Mouse (Mus musculus) frontal cortex, postnatal 10 days (tissue): ENCODE data around the gene Olfr955.
A peak's percentile ranks its signal among the peaks of the same experiment; 100 is the strongest.

ENCODE experiments used
- DNase-seq, 2 experiments: peaks; one replicate each; pipeline ENCODE4 v3.0.0; 2022; ENCODE audit warnings: low spot score in 2 of 2, mixed read lengths in 1 of 2

The Olfr955 gene

DNA sequence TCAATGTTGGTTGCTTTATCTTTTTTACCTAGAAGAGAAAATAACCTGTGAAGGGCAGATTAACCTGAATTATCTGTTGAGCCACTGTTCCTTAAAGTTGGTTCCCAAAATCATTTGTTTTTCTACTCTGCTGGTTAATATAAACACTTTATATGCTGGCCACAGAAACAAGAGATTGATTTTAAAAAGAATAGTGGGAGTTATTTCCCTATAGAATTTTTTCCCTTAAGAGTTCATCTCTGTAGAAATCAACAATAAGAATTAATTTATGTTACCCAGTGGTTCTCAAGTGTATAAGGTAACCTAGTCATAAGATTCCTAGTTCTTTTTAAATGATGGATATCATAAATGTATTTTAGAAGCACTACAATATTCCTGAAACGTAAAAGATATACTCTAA lies at the start of gene Olfr955:
TSS of gene Olfr955 (minus strand) at position 101 of the 400 bp plus-strand sequence.
- DNase-seq: no peak

DNA sequence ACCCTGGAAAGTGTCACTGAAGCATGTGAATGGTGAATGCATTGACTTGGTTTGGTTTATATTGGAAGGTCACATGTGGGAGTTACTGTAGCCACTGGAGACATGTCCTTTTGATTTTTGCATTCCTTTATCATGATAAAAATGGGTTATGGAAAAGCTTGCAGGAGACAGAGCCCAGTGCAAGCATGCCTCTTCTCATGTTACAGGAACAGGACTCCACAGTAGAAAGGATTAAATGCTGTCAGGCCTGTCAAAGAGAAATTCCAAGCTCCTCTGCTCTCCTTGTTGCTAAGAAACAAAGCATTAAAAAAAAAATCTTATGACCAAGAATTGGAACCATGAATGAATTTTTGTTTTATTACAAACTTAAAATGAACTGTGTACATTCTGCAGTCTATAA lies 46.9 kb upstream of the Olfr955 start:
- DNase-seq: no peak

DNA sequence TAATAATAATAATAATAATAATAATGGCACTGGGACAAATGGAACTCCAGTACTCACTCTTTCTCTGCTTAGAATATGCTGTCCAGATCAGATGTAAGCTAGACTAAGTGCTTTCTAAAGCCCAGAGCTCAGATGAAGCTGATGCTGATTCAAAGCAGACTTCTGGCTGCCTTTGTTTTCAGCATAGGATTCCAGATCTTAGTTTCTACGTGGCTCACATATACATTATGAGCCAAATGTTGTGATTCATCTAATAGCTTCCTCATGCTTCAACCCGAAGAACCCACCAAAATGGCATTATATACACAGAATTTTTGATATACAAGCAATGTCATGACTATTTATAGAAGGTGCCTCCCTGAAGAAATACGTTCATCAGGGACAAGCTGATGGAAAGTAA lies 43.8 kb upstream of the Olfr955 start, which contains the start of gene Olfr957:
TSS of gene Olfr957 (minus strand) at position 279 of the 400 bp plus-strand sequence.
- DNase-seq: no peak

DNA sequence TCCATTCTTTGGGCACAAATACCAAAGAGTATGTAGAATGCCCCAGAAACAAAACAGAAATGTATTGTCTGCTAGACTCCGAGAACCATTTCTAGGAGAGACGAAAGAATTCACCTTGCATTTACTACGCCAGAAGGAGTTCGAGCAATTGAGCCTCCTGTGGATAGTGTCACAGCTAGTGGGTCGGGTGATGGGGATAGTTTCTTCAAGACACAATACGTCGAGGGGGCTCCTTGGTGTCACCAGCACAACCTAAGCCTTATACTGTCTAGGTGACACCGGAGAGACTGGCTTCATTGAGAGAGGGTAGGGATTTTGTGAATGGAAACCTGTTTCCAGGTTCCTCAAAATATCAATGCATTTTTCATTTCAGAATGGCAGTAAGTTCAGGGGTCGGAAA lies 37.7 kb upstream of the Olfr955 start:
- no peak for DNase-seq

DNA sequence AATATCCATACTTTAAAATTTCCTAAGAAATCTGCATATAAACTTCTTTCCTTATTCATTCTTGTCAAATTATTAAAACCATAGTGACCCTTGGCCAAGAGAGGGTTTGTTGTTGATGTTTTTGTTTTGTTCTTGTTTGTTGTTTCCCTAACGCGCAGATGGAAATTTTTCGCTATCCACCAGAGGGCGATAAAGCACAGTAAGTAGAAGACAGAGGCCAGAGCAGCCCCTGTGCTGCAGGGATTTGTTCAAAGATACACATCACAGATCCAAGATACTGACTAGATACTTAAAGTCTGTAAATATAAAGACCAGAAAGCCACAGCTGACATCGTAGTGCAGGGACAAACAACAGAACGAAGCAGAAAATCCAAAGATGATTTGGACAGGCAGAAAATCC lies 37.3 kb upstream of the Olfr955 start:
- DNase-seq: peak; percentile 9 to 49

DNA sequence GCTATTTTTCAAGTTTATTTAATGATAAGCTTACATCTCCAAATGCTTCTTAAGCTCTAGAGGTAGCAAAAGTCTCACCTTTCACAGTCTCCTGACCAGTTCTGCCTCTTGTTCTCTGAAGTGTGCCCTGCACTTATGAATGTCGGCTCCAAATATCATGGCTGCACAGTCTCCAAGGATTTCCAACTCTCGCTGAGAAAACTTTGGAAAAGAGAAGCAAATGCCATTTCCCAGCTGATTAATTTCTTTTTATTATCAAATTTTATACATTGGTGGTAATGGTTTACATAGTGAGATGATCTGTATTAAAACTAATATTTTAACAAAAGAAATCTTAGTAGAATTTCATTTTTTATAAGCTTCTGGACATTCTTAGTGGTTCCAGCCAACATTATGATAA lies 22.2 kb upstream of the Olfr955 start, which contains the start of gene Olfr44:
TSS of gene Olfr44 (minus strand) at position 101 of the 400 bp plus-strand sequence.
- no peak for DNase-seq

DNA sequence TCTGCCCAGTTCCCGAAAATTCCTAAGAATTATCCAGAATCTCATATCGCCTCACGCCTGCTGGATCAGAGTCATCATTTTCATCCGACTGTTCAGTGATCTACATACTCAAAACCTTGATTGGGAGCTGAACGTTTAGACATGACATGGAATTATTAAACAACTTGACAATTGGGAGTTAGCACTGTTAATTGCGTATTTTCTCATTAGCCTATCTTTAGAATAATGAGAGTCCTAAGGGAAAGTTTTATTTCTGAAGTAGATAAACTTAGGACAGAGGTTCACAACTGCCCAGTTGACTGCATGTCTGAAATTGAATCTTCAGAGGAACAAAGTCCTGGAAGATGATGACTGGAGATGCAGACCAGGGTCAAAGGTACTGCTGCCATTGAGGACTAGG lies 15.3 kb downstream of the Olfr955 start, which contains the start of gene Olfr954:
TSS of gene Olfr954 (plus strand) at position 301 of the 400 bp plus-strand sequence.
- DNase-seq: no peak

DNA sequence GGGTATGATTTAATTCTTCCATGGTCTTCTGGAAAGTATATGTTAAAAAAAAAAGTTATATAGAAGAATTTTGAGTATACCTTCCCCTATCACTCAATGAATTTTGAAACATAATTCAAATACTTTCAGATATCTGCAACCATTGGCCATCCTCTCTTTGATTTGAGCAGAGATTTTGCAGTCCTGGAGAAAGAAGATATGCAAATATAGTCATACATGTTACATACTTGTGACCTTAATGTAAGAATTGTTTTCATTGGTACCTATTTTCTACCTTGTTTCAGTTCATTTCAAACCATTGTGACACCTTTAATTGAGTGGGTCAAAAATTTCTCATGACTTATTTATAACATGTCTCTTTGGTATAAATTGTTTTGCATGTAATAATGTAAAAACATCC lies 44.7 kb downstream of the Olfr955 start, which contains the start of gene Olfr952:
TSS of gene Olfr952 (minus strand) at position 101 of the 400 bp plus-strand sequence.
- no peak for DNase-seq
